Mouse (Mus musculus) stomach, postnatal 0 days (tissue): ENCODE results near the gene Nipal1. TPM values are rescaled to one million over a fixed set of nuclear protein-coding genes. Genes with fewer than 3 reads are reported as not detected.

Experiments used
- ATAC-seq: fragments of 200-750 bp; cut with Nextera tagmentation; 2 replicates; pipeline ENCODE4 v1.8.0; 2017; ENCODE audit not compliant: low FRiP score, low TSS enrichment
- DNase-seq: peaks from one replicate; pipeline ENCODE4 v3.0.0-alpha.2; 2016; ENCODE audit warnings: low spot score
- H3K27ac ChIP-seq: fragments of 300-500 bp; sonication (generic); replicated peaks from 2 replicates; pipeline ENCODE4 v1.5.1; 2014; ENCODE audit warnings: mild to moderate bottlenecking, control low read depth
- H3K27me3 ChIP-seq: fragments of 300-500 bp; sonication (generic); 2 replicates; pipeline ENCODE4 v1.6.1; 2014; ENCODE audit warnings: low read length; ENCODE audit not compliant: control insufficient read depth, insufficient read depth
- H3K36me3 ChIP-seq: fragments of 300-500 bp; sonication (generic); 2 replicates; pipeline ENCODE4 v1.6.1; 2014; ENCODE audit warnings: low read length, mixed read lengths; ENCODE audit not compliant: control insufficient read depth, insufficient read depth
- H3K4me1 ChIP-seq: fragments of 300-500 bp; sonication (generic); replicated peaks from 2 replicates; pipeline ENCODE4 v1.6.1; 2014; ENCODE audit warnings: antibody characterized with exemption; ENCODE audit not compliant: control insufficient read depth, insufficient read depth
- H3K4me2 ChIP-seq: fragments of 300-500 bp; sonication (generic); replicated peaks from 2 replicates; pipeline ENCODE4 v1.6.1; 2014; ENCODE audit warnings: low read depth, mild to moderate bottlenecking, control low read depth, moderate library complexity
- H3K4me3 ChIP-seq: fragments of 300-500 bp; sonication (generic); 2 replicates; pipeline ENCODE4 v1.5.1; 2014; ENCODE audit warnings: low read depth, low read length, control low read depth
- H3K9ac ChIP-seq: fragments of 300-500 bp; sonication (generic); 2 replicates; pipeline ENCODE4 v1.6.1; 2014; ENCODE audit warnings: mild to moderate bottlenecking, low read length, control low read depth, mixed read lengths
- H3K9me3 ChIP-seq: fragments of 300-500 bp; sonication (generic); 2 replicates; pipeline ENCODE4 v1.6.1; 2016; ENCODE audit warnings: low read length; ENCODE audit not compliant: control insufficient read depth
- CTCF ChIP-seq: IDR thresholded peaks from 2 replicates; pipeline ENCODE4 v1.5.1; 2016; ENCODE audit warnings: antibody characterized with exemption, low read depth, mild to moderate bottlenecking, moderate library complexity
- EP300 ChIP-seq: optimal IDR thresholded peaks from 2 replicates; pipeline ENCODE3; 2016; ENCODE audit warnings: antibody characterized with exemption
- WGBS: fragments of 180-500 bp; shearing (Covaris S2); extraction: QIAGEN DNeasy Blood & Tissue Kit; methylation state at CpG from one replicate; pipeline ENCODE4 v1.1.7; 2014; 5-methylcytosine and 5-hydroxymethylcytosine counted together
- polyA plus RNA-seq: library from polyadenylated mRNA; unstranded; fragments of >200 nt; fragmentation: Nextera tagmentation; extraction: Ambion mirVana; gene quantifications from 2 replicates; pipeline ENCODE4 v1.2.1, GENCODE M21; 2015

Nipal1 gene
- polyA plus RNA-seq, 1 experiment from 2014 or later: 64.5 TPM

- DNase-seq (no peak), ATAC-seq (no peak)
- Histone ChIP-seq H3K27me3 (no peaks in the 10 kb centered on the region), H3K27ac (no peak overlapping the region), H3K9me3 (no peaks in the 10 kb centered on the region), H3K4me3 (no peak overlapping the region), H3K4me1 (no peaks in the 10 kb centered on the region), H3K9ac (no peak overlapping the region), H3K4me2 (no peak overlapping the region), H3K36me3 (no peaks in the 10 kb centered on the region)
- WGBS: 76% methylated on average over 9 of the region's 9 CpGs
- TF ChIP-seq EP300 (no peak), CTCF (no peak)
Observed at GRCm38 (mm10) chr5:72634791-72635271, 12.8 kb upstream of the Nipal1 start.

- no peak for DNase-seq
Observed at GRCm38 (mm10) chr5:72636122-72636521, 11.5 kb upstream of the Nipal1 start.

GRCm38 (mm10) chr5:72636576-72636975 lies 11.0 kb upstream of the Nipal1 start:
- Histone ChIP-seq H3K4me3 (no peak overlapping the region), H3K9me3 (no peaks in the 10 kb centered on the region)
- no peak for ATAC-seq

More at GRCm38 (mm10) chr5:72636122-72636521, 11.5 kb upstream of the Nipal1 start:
- ATAC-seq: no peak; the same call in 1 of the 2 replicates
- WGBS: 41% methylated on average over 3 of the region's 3 CpGs
- Histone ChIP-seq H3K4me1 (no peaks in the 10 kb centered on the region), H3K4me3 (no peak overlapping the region), H3K4me2 (no peak overlapping the region), H3K9me3 (no peaks in the 10 kb centered on the region), H3K27ac (no peak overlapping the region), H3K36me3 (no peaks in the 10 kb centered on the region), H3K9ac (no peak overlapping the region), H3K27me3 (no peaks in the 10 kb centered on the region)
- no peak for TF ChIP-seq CTCF
- no peak for TF ChIP-seq EP300

GRCm38 (mm10) chr5:72640072-72640471 lies 7.5 kb upstream of the Nipal1 start:
- Histone ChIP-seq H3K27ac (no peak overlapping the region), H3K4me1 (no peaks in the 10 kb centered on the region), H3K36me3 (no peaks in the 10 kb centered on the region), H3K4me3 (no peak overlapping the region), H3K4me2 (no peak overlapping the region), H3K27me3 (no peaks in the 10 kb centered on the region), H3K9me3 (no peaks in the 10 kb centered on the region), H3K9ac (no peak overlapping the region)
- WGBS: 88% methylated on average over 1 of the region's 1 CpGs
- ATAC-seq: no peak
- no peak for TF ChIP-seq CTCF
- TF ChIP-seq EP300: no peak
- no peak for DNase-seq

More at GRCm38 (mm10) chr5:72636576-72636975, 11.0 kb upstream of the Nipal1 start:
- Histone ChIP-seq H3K27me3 (no peaks in the 10 kb centered on the region), H3K36me3 (no peaks in the 10 kb centered on the region), H3K4me1 (no peaks in the 10 kb centered on the region), H3K9ac (no peak overlapping the region), H3K4me2 (no peak overlapping the region), H3K27ac (no peak overlapping the region)
- DNase-seq: no peak
- no peak for TF ChIP-seq CTCF
- 78% methylated on average over 3 of the region's 3 CpGs for WGBS

- no peak overlapping the region for H3K27ac ChIP-seq
- DNase-seq (no peak), ATAC-seq (no peak)
- H3K9me3 ChIP-seq: no peaks in the 10 kb centered on the region
- no peaks in the 10 kb centered on the region for H3K4me1 ChIP-seq
- TF ChIP-seq EP300 (no peak), CTCF (no peak)
- no peaks in the 10 kb centered on the region for H3K36me3 ChIP-seq
- H3K4me2 ChIP-seq: no peak overlapping the region
- H3K4me3 ChIP-seq: no peak overlapping the region
- H3K9ac ChIP-seq: no peak overlapping the region
- 67% methylated on average over 7 of the region's 7 CpGs for WGBS
- no peaks in the 10 kb centered on the region for H3K27me3 ChIP-seq
Observed at GRCm38 (mm10) chr5:72643655-72644054, 3.9 kb upstream of the Nipal1 start.

GRCm38 (mm10) chr5:72644175-72644574 lies 3.4 kb upstream of the Nipal1 start, which contains the start of gene Cnga1:
TSS of gene Cnga1 (minus strand) at chr5:72644275.
- H3K36me3 ChIP-seq: no peaks in the 10 kb centered on the region
- TF ChIP-seq CTCF (no peak), EP300 (no peak)
- WGBS: 70% methylated on average over 1 of the region's 1 CpGs
- H3K27me3 ChIP-seq: no peaks in the 10 kb centered on the region
- H3K9ac ChIP-seq: no peak within 1 kb of the TSS
- H3K27ac ChIP-seq: no peak within 1 kb of the TSS
- H3K4me2 ChIP-seq: no peak within 1 kb of the TSS
- no peak for DNase-seq
- no peaks in the 10 kb centered on the region for H3K4me1 ChIP-seq
- no peaks in the 10 kb centered on the region for H3K9me3 ChIP-seq
- H3K4me3 ChIP-seq: no peak within 1 kb of the TSS
- no peak for ATAC-seq
